Mouse (Mus musculus) embryonic facial prominence, embryonic 10.5 days (tissue): ENCODE measurements around the gene Gar1. TPM values are rescaled to one million over a fixed set of nuclear protein-coding genes. Genes with fewer than 3 reads are reported as not detected.

Experiments used
- DNase-seq: peaks from one replicate; pipeline ENCODE4 v3.0.0-alpha.2; 2017; ENCODE audit warnings: low spot score
- H3K27ac ChIP-seq: fragments of 300-500 bp; sonication (generic); replicated peaks from 2 replicates; pipeline ENCODE4 v1.5.1; 2016; ENCODE audit warnings: mild to moderate bottlenecking
- H3K27me3 ChIP-seq: fragments of 300-500 bp; sonication (generic); replicated peaks from 2 replicates; pipeline ENCODE4 v1.6.1; 2016; ENCODE audit warnings: low read depth, mild to moderate bottlenecking; ENCODE audit not compliant: poor library complexity, severe bottlenecking
- H3K36me3 ChIP-seq: fragments of 300-500 bp; sonication (generic); replicated peaks from 2 replicates; pipeline ENCODE4 v1.6.1; 2016; ENCODE audit warnings: mild to moderate bottlenecking, moderate library complexity
- H3K4me1 ChIP-seq: fragments of 300-500 bp; sonication (generic); 2 replicates; pipeline ENCODE4 v1.6.1; 2016
- H3K4me3 ChIP-seq: fragments of 300-500 bp; sonication (generic); 2 replicates; pipeline ENCODE4 v1.5.1; 2016; ENCODE audit warnings: mild to moderate bottlenecking, moderate library complexity
- H3K9me3 ChIP-seq: fragments of 300-500 bp; sonication (generic); 2 replicates; pipeline ENCODE4 v1.6.1; 2016; ENCODE audit warnings: mild to moderate bottlenecking
- WGBS: fragments of 180-500 bp; shearing (Covaris S2); methylation state at CpG from one replicate; pipeline ENCODE4 v1.1.7; 2016; 5-methylcytosine and 5-hydroxymethylcytosine counted together
- polyA plus RNA-seq: library from polyadenylated mRNA; unstranded; fragments of >200 nt; fragmentation: Nextera tagmentation; extraction: Ambion mirVana; gene quantifications from 2 replicates; pipeline ENCODE4 v1.2.1, GENCODE M21; 2016

Gar1 gene
- polyA plus RNA-seq, 1 experiment from 2014 or later = 109 TPM

DNA sequence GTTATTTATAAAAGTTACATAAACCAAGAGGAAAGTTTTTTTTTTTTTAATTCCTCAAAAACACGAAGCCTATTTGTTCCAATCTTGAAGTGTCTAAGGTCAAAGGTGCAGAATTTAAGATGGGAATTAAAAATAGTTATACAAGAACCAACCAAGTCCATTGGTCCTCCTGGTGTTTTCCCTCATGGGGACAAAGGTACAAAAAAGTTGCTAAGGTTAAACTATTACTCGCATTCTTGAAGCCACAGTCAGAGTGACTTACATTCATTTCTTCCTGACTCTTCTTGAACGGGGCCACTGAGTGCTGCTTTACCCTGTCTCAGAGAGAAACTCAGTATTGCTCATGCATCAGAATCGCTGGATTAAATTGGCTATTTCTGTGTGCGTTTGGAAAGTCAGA is 33.9 kb downstream of the Gar1 start:
- Histone ChIP-seq H3K4me1 (no peaks in the 10 kb centered on the region), H3K36me3 (no peaks in the 10 kb centered on the region), H3K4me3 (no peak overlapping the region), H3K27ac (no peak overlapping the region), H3K27me3 (no peaks in the 10 kb centered on the region), H3K9me3 (no peaks in the 10 kb centered on the region)
- no peak for DNase-seq
- 80% methylated on average over 5 of the region's 5 CpGs for WGBS

DNA sequence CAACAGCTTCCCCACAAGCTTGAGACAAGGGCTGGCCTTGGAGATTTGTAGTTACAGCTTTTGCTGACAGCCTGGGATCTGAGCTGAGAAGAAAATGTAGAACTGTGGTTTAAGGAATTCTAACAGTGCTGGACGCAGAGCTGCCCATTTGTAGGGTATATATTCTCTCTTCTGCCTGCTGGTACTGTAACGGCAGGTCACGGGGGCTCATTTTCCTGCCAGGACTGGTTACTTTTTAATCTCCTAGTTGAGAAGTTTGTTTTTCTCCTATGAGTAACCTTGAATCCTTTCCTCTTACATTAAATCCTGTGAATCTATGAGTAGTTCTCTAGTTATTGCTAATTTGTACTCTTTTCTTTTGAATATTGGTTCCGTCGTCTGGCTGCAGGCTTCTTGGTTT is 37.4 kb downstream of the Gar1 start:
- WGBS = 88% methylated on average over 5 of the region's 5 CpGs
- no peaks in the 10 kb centered on the region for H3K36me3 ChIP-seq
- no peaks in the 10 kb centered on the region for H3K27me3 ChIP-seq
- H3K4me1 ChIP-seq = peaks cover 7% of the 10 kb centered on the region; the same call in 1 of the 2 replicates
- no peak for DNase-seq
- no peaks in the 10 kb centered on the region for H3K9me3 ChIP-seq
- no peak overlapping the region for H3K4me3 ChIP-seq
- no peak overlapping the region for H3K27ac ChIP-seq

DNA sequence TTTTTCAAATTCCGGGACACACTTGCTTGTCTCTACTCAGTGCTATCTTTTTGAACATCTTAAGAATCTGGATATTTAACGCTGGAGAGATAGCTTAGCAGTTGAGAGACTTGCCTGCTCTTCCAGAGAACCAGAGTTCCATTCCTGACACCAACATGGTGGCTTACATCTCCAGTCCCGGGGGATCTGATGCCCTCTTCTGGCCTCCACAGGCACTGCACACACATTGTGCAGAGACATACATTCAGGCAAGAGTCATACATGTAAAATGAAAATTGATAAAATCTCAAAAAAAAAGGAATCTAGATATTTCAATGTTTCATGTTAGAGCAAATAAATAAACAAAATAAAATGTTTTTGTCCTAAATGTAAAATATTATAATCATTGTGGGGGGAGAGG is 48.5 kb downstream of the Gar1 start:
- DNase-seq = no peak

DNA sequence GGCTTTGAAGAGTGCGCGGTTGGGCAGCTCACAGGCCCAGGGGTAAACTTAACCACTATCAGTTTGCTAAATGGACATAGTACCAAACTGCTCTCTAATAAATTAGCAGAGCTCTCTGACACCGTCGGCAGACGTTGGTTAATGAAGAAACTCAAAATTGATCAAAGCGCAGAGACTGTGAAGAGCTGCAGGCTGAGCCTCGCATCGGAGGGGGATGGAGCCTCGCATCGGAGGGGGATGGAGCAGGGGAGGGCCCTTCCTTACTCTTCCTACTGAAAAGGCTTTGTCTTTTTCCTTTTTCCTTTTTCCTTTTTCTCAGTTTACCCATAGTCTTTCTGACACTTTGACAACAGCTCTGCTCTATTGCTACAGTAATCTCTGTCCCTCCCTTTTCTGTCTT is 49.8 kb downstream of the Gar1 start:
- Histone ChIP-seq H3K36me3 (no peaks in the 10 kb centered on the region), H3K27me3 (0 out of 2 replicates have a peak, but pooled peaks cover 7% of the 10 kb centered on the region), H3K9me3 (no peaks in the 10 kb centered on the region), H3K4me3 (no peak overlapping the region), H3K27ac (no peak overlapping the region), H3K4me1 (no peaks in the 10 kb centered on the region)
- WGBS = 45% methylated on average over 10 of the region's 10 CpGs
- DNase-seq = no peak

More for the DNA sequence above, 48.5 kb downstream of the Gar1 start:
- 87% methylated on average over 3 of the region's 3 CpGs for WGBS
- Histone ChIP-seq H3K27me3 (0 out of 2 replicates have a peak, but pooled peaks cover 7% of the 10 kb centered on the region), H3K9me3 (no peaks in the 10 kb centered on the region), H3K4me1 (no peaks in the 10 kb centered on the region), H3K27ac (no peak overlapping the region), H3K4me3 (no peak overlapping the region), H3K36me3 (no peaks in the 10 kb centered on the region)

Other genes starting within 250 kb of the Gar1 start
- 1.5 TPM in 2 replicates for gene Egf, start 76.1 kb downstream of the Gar1 start, polyA plus RNA-seq
- not detected in 2 replicates for gene Lrit3, start 27.4 kb downstream of the Gar1 start, polyA plus RNA-seq
- 0.27 and 0.43 TPM in 2 replicates for gene Rrh, start 8.8 kb downstream of the Gar1 start, polyA plus RNA-seq
- gene Cfi, start 4.5 kb upstream of the Gar1 start, polyA plus RNA-seq = 0.39 and 0.59 TPM in 2 replicates
- gene Pla2g12a, start 47.2 kb upstream of the Gar1 start, polyA plus RNA-seq = 25.5 and 28.4 TPM in 2 replicates
- 96.0 and 106 TPM in 2 replicates for gene Casp6, start 70.0 kb upstream of the Gar1 start, polyA plus RNA-seq
- 1.2 and 1.4 TPM in 2 replicates for gene Mcub, start 138.8 kb upstream of the Gar1 start, polyA plus RNA-seq
- gene Sec24b, start 230.2 kb upstream of the Gar1 start, polyA plus RNA-seq = 37.7 and 42.0 TPM in 2 replicates